Mouse (Mus musculus): ENCODE measurements at regions not wholly inside any gene's neighbourhood (a gene's known extent, or its start where the extent isn't known, plus 50 kb on each side); places are given as distances from the start of the nearest gene placed in this dataset.

DNA sequence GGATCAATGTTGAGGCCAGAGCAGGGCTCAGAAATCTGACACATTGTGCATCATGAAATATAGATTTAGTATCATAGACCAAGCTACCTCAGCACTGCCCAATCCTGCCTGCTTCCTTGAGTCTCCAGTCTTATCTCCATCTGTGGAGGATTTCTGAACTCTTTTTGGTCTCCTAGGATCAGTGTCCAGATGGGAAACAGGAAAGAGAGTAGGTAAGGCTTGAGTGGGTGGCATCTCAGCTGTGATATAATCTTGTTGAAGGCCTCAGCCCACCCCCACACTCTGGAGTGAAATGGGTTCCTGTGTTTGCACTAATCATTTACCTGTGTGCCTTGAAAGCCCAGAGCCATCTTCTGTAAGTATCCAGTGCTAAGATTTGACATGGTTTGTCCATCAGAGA lies 74.3 kb upstream of the Aff3 start:
- Histone ChIP-seq H3K4me1 (replicated peaks; ENCODE audit: control insufficient read depth, insufficient read depth) (no peaks in the 10 kb centered on the region), H3K27ac (replicated peaks) (no peak overlapping the region), H3K36me3 (ENCODE audit: control insufficient read depth, insufficient read depth, low read length) (no peaks in the 10 kb centered on the region), H3K27me3 (ENCODE audit: control insufficient read depth, insufficient read depth, low read length) (no peaks in the 10 kb centered on the region), H3K4me2 (replicated peaks; ENCODE audit: low read depth) (no peak overlapping the region), H3K4me3 (ENCODE audit: low read depth, low read length) (no peak overlapping the region), H3K9me3 (ENCODE audit: control insufficient read depth, low read length) (no peaks in the 10 kb centered on the region), H3K9ac (ENCODE audit: low read length) (no peak overlapping the region)
- no peak for DNase-seq (ENCODE audit: low spot score)
- no peak for TF ChIP-seq CTCF (IDR thresholded peaks at IDR 0.05; ENCODE audit: low read depth)
- no peak for TF ChIP-seq EP300 (optimal IDR thresholded peaks at IDR 0.05)
- no peak for ATAC-seq (ENCODE audit: low FRiP score, low TSS enrichment)

DNA sequence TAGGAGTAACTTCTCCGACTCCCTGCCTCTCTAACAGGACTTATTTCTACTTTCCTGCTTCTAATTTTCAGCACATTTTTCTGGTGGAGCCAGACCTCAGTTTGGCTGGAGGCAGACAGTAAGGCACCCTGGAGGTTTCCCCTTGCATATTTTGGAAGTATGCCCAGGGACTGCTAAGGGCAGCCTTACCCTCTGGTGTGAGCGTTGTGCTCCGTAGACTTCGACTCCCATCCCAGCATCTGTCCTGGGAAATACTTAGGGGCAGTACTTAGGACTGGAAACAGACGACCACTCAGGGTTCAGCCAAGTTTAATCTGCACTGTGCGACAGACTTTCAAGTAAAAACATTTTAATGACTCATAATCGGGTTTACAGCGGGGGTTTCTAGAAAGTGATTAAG lies 71.0 kb upstream of the Aff3 start:
- Histone ChIP-seq H3K27me3 (ENCODE audit: control insufficient read depth, insufficient read depth, low read length) (no peaks in the 10 kb centered on the region), H3K9ac (ENCODE audit: low read length) (no peak overlapping the region), H3K4me2 (replicated peaks; ENCODE audit: low read depth) (no peak overlapping the region), H3K4me3 (ENCODE audit: low read depth, low read length) (no peak overlapping the region), H3K27ac (replicated peaks) (peak overlapping the region; percentile 56; the same call in 1 of the 2 replicates), H3K4me1 (replicated peaks; ENCODE audit: control insufficient read depth, insufficient read depth) (no peaks in the 10 kb centered on the region), H3K36me3 (ENCODE audit: control insufficient read depth, insufficient read depth, low read length) (no peaks in the 10 kb centered on the region), H3K9me3 (ENCODE audit: control insufficient read depth, low read length) (no peaks in the 10 kb centered on the region)
- no peak for ATAC-seq (ENCODE audit: low FRiP score, low TSS enrichment)
- DNase-seq (ENCODE audit: low spot score), result no peak
- TF ChIP-seq EP300 (optimal IDR thresholded peaks at IDR 0.05), result no peak
- TF ChIP-seq CTCF (IDR thresholded peaks at IDR 0.05; ENCODE audit: low read depth), result no peak
- WGBS, result 50% methylated on average over 8 of the region's 8 CpGs

DNA sequence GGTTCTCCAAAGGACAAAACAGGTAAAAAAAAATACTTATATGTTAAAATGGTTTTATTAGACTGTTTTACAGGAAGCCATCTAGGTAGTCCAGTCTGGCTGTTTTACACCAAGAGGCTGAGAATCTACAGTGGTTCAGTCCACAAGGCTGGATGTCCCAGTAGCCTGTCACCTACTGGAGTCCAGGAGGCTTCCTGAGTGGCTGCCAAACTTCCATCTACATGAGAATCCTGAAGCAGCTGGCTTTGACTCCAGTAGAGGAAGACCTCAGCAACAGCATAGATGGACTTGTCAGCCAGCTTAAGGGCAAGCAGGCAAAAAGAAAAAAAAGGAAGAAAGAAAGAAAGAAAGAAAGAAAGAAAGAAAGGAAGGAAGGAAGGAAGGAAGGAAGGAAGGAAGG lies 68.4 kb upstream of the Aff3 start:
- Histone ChIP-seq H3K9ac (ENCODE audit: low read length) (no peak overlapping the region), H3K9me3 (ENCODE audit: control insufficient read depth, low read length) (no peaks in the 10 kb centered on the region), H3K4me2 (replicated peaks; ENCODE audit: low read depth) (no peak overlapping the region), H3K27ac (replicated peaks) (no peak overlapping the region), H3K4me3 (ENCODE audit: low read depth, low read length) (no peak overlapping the region), H3K27me3 (ENCODE audit: control insufficient read depth, insufficient read depth, low read length) (no peaks in the 10 kb centered on the region), H3K36me3 (ENCODE audit: control insufficient read depth, insufficient read depth, low read length) (no peaks in the 10 kb centered on the region), H3K4me1 (replicated peaks; ENCODE audit: control insufficient read depth, insufficient read depth) (no peaks in the 10 kb centered on the region)
- no peak for ATAC-seq (ENCODE audit: low FRiP score, low TSS enrichment)
- TF ChIP-seq EP300 (optimal IDR thresholded peaks at IDR 0.05) (no peak), CTCF (IDR thresholded peaks at IDR 0.05; ENCODE audit: low read depth) (no peak)
- DNase-seq (ENCODE audit: low spot score), result no peak

DNA sequence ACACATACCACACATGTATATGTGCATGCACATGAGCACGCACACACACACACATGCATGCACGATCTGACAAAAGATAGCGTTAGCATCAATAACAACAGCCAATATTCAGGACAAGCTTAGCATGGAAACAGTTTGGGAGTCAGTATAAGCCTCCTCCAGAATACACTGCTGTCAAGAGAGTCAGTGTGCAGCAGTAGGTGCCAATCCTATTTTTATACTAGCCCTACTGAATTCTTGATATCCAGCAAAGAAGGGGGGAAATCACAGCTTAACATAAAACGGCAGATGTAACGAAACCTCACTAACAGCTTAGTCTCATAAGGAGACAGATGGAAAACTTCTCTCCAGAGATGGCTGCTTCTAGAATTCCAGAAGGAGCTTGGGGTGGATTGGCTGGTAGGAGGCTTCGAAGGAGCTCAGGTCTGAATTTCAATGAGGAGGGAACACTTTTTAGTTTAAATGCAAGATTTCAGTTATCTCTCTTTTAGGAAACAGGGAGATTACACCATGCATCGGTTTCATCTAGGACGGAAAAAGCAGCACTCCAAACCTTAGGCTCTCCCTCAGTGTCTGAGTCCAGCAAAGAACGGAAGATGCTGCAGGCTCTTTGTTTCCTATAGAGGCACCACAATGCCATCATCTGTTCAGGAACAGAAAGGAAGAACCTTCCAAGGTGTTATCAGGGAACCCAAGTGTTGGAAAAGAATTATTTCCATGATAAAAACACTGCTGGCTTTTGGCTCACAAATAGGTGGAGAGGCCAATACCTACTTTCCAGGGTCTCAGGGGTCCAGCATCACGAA lies 65.4 kb upstream of the Aff3 start:
- Histone ChIP-seq H3K4me2 (replicated peaks; ENCODE audit: low read depth) (no peak overlapping the region), H3K4me3 (ENCODE audit: low read depth, low read length) (no peak overlapping the region), H3K4me1 (replicated peaks; ENCODE audit: control insufficient read depth, insufficient read depth) (no peaks in the 10 kb centered on the region), H3K27me3 (ENCODE audit: control insufficient read depth, insufficient read depth, low read length) (no peaks in the 10 kb centered on the region), H3K9ac (ENCODE audit: low read length) (no peak overlapping the region), H3K36me3 (ENCODE audit: control insufficient read depth, insufficient read depth, low read length) (no peaks in the 10 kb centered on the region), H3K27ac (replicated peaks) (no peak overlapping the region), H3K9me3 (ENCODE audit: control insufficient read depth, low read length) (no peaks in the 10 kb centered on the region)
- ATAC-seq (ENCODE audit: low FRiP score, low TSS enrichment) (no peak), DNase-seq (ENCODE audit: low spot score) (no peak)
- TF ChIP-seq CTCF (IDR thresholded peaks at IDR 0.05; ENCODE audit: low read depth), result no peak
- TF ChIP-seq EP300 (optimal IDR thresholded peaks at IDR 0.05), result no peak
- 75% methylated on average over 10 of the region's 10 CpGs for whole genome bisulfite sequencing

GRCm38 (mm10) chr1:38725805-38726204 lies 61.0 kb upstream of the Aff3 start:
- H3K9ac ChIP-seq (ENCODE audit: low read length), result no peak overlapping the region
- H3K4me1 ChIP-seq (replicated peaks; ENCODE audit: control insufficient read depth, insufficient read depth), result no peaks in the 10 kb centered on the region
- H3K27me3 ChIP-seq (ENCODE audit: control insufficient read depth, insufficient read depth, low read length), result no peaks in the 10 kb centered on the region
- no peak for DNase-seq (ENCODE audit: low spot score)
- no peak overlapping the region for H3K4me3 ChIP-seq (ENCODE audit: low read depth, low read length)
- 86% methylated on average over 9 of the region's 9 CpGs for WGBS
- H3K36me3 ChIP-seq (ENCODE audit: control insufficient read depth, insufficient read depth, low read length), result no peaks in the 10 kb centered on the region
- no peaks in the 10 kb centered on the region for H3K9me3 ChIP-seq (ENCODE audit: control insufficient read depth, low read length)
- no peak for ATAC-seq (ENCODE audit: low FRiP score, low TSS enrichment)
- H3K27ac ChIP-seq (replicated peaks), result no peak overlapping the region
- H3K4me2 ChIP-seq (replicated peaks; ENCODE audit: low read depth), result no peak overlapping the region
- TF ChIP-seq EP300 (optimal IDR thresholded peaks at IDR 0.05), result no peak
- no peak for TF ChIP-seq CTCF (IDR thresholded peaks at IDR 0.05; ENCODE audit: low read depth)

DNA sequence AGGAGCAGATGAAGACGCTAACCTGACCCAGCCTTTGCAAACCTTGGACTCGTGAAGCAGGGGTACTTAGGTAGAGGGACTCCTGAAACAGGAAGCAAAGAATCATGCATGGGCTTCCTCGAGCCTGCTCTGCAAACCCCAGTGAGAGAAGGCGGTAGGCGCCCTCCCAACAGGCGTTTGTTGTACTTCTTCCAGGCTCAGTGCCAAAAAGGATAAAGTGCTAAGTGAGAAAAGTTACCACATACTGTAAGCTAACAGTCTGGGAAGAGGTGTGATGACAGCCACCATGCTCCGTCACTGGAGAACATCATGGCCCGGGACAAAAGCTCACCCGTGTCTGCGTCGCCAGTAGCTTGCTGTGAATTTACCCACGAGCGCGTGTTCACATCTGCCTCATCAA lies 59.9 kb upstream of the Aff3 start:
- no peak for DNase-seq (ENCODE audit: low spot score)
- no peak for ATAC-seq (ENCODE audit: low FRiP score, low TSS enrichment)
- 86% methylated on average over 14 of the region's 14 CpGs for WGBS

More for the DNA sequence above, 59.9 kb upstream of the Aff3 start:
- Histone ChIP-seq H3K4me1 (replicated peaks; ENCODE audit: control insufficient read depth, insufficient read depth) (no peaks in the 10 kb centered on the region), H3K27me3 (ENCODE audit: control insufficient read depth, insufficient read depth, low read length) (no peaks in the 10 kb centered on the region), H3K4me3 (ENCODE audit: low read depth, low read length) (no peak overlapping the region), H3K9ac (ENCODE audit: low read length) (no peak overlapping the region), H3K36me3 (ENCODE audit: control insufficient read depth, insufficient read depth, low read length) (no peaks in the 10 kb centered on the region), H3K9me3 (ENCODE audit: control insufficient read depth, low read length) (no peaks in the 10 kb centered on the region), H3K4me2 (replicated peaks; ENCODE audit: low read depth) (no peak overlapping the region), H3K27ac (replicated peaks) (no peak overlapping the region)
- TF ChIP-seq CTCF (IDR thresholded peaks at IDR 0.05; ENCODE audit: low read depth), result no peak
- TF ChIP-seq EP300 (optimal IDR thresholded peaks at IDR 0.05), result no peak
